Mouse (Mus musculus) B cell, adult 2 months (primary cell): ENCODE measurements at regions not wholly inside any gene's neighbourhood (a gene's known extent, or its start where the extent isn't known, plus 50 kb on each side); places are given as distances from the start of the nearest gene placed in this dataset.
A peak's percentile ranks its signal among the peaks of the same experiment; 100 is the strongest.

Experiments
- DNase-seq, 2 experiments: peaks; one replicate each; pipeline ENCODE4 v3.0.0; 2022

DNA sequence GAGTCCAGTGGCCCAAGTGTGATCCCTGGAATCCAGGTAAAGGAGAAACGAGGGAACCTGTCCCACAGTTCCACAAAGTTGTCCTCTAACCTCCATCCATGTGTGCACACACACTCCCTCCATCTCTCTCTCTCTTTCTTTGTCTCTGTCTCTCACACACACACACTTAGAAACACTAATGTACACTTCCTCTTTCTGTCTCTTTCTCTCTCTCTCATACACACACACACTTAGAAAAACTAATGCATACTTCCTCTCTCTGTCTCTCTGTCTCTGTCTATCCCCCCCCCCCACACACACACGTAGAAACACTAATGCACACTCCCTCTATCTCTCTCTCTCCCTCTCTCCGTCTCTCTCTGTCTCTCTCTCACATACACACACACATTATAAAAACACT lies 61.2 kb upstream of the Bmp2k start:
- peak in 1 of 2 experiments; percentile 31 for DNase-seq

DNA sequence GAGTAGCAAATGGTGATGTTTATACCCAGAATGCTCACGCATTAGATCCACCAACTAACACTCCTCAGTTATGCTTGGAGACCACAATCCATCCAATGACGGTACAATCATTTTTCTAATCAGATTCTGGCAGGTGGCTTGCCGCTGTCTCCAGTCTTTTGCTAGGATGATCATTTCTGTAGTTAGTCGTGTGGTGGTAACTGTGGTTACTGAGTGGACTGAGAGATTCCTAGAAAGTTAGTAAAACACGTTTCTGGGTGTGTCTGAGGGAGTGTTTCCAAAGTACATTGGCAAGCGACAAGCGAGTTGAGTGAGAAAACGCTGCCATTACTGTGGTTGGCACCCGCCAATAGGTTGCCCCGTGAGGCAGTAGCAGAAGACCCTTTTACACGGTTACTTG lies 58.8 kb upstream of the Bmp2k start:
- DNase-seq, result no peak

DNA sequence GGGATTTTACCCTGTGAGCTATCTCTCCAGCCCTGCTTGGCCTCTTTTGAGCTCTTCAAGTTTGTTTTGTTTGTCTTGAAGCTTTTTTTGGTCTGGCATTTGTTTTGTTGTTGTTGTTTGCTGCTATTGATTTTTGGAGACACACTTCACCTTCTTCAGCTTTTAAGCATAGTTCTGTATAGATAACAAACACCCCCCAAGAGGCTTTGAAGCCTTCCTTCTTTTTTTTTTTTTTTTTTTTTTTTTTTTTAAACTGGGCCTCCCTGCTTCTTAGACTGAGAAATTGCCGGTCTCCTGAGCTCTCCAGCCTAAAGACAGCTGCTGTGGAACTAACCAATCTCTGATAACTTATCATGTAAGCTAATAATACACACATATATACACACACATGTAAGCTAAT lies 58.2 kb upstream of the Bmp2k start:
- no peak for DNase-seq

DNA sequence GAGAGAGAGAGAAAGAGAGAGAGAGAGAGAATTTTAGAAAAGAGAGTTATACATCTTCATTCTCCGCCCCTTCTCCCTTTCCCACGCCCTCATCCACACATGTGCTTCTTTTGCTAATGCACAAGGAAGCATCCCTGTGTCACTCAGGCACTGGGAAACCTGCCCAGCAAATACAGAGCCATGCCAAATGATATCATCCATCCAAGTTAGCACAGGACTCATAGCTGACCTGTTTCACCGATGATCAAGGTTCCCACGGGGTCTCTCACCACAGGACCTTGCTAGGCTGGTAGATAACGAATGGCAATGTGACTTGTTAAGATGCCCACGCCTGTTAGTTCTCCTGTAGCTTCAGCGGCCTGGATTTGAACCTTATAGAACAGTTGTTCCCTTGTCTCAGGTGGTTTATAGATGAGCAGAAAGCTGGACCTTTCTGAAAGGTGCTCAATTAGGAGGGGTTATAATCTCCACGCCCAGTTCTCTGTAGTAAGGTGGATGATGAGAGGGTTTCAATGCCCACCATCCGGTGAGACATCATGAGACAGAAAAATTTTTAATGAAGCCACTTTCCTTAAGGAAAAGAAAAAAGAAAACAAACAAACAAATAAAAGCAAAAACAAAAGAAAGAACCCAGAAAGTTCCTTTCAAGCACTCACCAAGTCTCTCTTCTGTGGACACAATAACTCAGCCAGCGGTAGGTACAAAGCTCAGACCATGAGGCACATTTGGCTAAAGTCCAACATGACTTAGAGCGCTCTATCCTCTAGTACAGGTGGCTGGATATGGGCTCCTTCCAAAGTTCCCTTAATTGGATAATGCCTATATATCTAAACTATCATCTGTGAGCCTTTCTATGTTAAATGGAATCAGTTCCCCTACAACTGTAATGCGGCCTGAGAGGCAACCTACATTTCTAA lies 57.1 kb upstream of the Bmp2k start:
- no peak for DNase-seq

DNA sequence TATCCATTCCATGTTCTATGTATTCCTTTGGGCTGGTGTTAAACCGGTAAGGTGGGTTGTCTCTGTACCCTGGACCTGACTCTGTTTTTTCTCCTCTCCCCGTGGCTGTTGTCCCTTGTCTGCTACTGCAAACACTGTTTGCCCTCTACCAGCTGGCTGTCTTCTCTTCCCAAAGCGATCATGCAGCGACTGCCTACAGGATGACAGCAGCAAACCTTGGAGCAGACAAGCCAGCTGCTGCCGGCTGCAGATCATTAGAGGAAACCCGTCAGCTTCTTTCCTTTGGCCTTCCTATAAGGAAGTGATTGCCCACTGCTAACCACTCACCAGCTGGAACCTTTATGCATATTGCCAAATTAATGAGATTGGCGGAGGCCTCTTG lies 56.4 kb upstream of the Bmp2k start:
- DNase-seq, result no peak

DNA sequence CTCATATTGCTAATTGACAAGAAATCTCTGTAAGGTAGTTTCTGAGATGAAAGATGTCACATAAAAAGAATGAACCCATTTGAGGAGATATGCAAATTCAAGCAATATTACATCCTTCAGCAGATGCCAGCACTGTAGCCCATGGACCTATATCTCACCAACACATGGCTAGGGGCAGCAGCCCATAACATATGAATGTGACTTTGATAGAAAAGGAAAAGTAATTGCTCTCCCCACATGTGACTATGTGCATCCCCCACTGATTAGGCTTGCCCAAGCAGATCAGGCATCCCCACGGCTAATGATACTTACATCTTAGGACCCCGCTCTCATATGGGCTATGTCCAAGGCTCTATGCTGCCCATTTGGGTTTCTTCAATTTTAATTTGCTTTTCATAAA lies 56.0 kb upstream of the Bmp2k start:
- no peak for DNase-seq
